Mouse (Mus musculus): ENCODE data around the gene Rap1gap.

GRCm38 (mm10) chr4:137675566-137675965 is 11.0 kb downstream of the Rap1gap start:
- no peak for TF ChIP-seq POLR2A (IDR thresholded peaks at IDR 0.05; ENCODE audit: borderline replicate concordance, extremely low read depth, insufficient read depth, insufficient read length, poor library complexity, severe bottlenecking)
- TF ChIP-seq CTCF (IDR thresholded peaks at IDR 0.05; ENCODE audit: borderline replicate concordance, extremely low read depth, insufficient read depth, insufficient read length), result no peak
